Mouse (Mus musculus): ENCODE results near the gene Ebf1. TPM values are rescaled to one million over a fixed set of nuclear protein-coding genes. Genes with fewer than 3 reads are reported as not detected.

Ebf1 gene
- total RNA-seq, 2 experiments from 2014 or later: 10.0 to 13.8 TPM

DNA sequence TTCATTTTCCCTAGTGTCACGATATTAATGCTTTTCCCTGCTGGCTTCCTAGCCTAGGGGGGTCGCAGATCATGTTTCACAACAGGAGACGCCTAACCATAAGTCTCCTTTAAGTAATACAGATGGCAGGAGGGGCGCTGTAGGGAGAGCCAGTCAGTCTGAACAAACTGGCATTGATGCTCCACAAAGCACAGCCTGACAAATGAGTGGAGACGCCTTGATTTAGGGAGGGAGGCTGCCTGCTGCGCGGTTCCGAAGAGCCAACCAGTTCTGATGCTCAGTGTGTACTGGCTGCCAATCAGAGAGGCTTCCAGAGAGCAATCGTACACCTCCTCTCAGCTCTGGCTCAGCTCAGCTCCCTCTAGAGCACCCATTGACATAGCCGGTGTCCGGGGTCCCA lies 189.5 kb downstream of the Ebf1 start:
- intact Hi-C loops (cut with DNase I): no loop called here
- DNase-seq (ENCODE audit: low spot score): no peak

DNA sequence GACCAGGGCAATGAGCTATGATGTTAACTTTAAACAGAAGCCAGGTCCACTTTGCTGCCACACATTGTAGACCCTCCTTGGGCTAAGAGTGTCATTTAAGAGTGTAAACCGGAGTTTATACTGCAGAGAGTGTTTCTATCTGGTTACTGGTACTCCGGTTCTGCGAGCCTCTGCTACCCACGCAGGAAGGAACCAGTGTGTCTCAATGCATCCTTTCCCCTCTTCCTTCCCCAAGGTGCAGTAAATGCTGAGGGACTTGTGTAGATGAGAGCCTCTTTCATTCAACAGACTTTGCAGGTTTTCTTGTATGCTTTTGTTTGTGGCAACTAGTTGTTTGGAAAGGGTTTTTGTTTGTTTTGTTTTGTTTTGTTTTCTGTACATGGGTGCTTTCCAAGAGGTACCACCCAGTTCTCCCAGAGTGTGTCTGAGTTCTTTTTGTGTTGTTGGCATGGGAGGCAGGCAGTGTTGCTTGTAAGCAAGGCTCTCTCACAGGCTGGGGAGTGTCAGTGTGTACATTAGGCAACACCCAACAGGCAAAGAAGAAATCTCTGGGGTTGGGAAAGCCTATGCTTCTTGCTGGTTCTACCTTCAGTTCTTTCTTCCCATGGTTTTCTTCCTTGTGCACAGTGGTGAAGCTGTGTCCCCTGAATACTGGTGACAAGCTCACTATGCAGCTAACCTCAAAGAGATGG lies 191.9 kb downstream of the Ebf1 start:
- intact Hi-C loops (cut with DNase I): no loop called here
- no peak for DNase-seq (ENCODE audit: low spot score)

DNA sequence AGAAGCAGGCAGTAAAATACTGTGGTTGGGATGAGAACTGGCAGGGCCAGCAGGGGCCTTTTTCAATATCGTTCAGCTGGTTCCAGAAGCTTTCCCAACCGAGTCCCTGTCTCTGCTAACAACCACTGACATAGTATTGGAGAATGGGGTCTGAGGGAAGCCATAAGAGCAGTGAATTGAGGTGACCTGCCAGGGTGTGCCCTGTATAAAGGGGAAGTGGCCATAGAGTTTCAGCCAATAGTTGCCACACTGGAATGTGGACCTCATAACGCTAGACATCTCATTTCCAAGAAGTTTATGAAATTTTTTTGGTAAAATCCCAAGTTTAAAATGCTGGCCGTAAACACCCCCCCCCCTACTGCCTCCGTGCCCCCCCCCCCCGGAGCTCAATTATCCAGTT lies 193.9 kb downstream of the Ebf1 start:
- DNase-seq (ENCODE audit: low spot score): no peak
- intact Hi-C loops (cut with DNase I): no loop called here

DNA sequence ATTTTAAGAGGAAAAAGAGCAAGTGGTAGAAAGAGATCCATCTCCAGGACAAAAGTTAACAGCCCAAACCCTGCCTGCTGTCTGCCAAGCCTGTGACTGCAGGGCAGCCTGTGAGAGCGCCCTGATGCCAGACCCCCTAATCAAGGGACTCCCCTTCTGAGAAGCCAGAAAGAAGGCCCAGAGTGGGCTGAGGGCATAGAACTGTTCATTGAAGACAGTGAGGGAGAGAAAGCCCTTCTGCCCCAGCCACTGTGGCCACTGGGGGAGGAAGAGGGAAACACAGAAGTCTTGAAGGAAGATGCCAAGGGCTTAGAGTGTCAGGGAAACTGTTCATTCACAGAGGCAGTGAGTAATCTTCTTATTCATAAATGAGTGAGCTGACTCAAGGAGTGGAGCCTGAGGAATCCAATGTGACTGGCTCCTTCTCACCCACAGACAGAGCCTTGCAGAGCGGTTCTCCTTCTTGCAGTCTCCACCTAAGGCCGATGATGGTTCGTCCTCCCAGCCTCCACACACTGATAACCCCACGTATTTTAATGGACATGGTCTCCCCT lies 195.2 kb downstream of the Ebf1 start:
- intact Hi-C loops (cut with DNase I): no loop called here

DNA sequence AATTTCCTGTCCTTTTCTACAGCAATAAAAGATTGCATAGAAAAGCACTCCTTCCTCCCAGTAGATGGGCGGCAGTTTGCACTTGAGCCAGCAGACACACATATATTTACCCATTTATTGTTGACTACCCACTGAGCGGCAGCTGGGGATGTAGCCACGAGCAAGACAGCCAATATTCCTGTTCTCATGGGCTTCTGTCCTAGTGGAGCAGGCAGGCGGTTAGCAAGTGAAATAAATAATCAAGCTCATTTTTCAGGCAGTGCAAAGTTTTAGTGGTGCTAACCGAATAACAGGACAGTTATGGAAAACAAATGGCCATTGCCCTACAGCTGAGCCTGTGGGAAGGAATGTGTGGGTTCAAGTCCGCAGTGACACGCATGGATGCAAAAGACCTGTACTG lies 196.4 kb downstream of the Ebf1 start:
- no peak for DNase-seq (ENCODE audit: low spot score)
- intact Hi-C loops (cut with DNase I): no loop called here

More for the DNA sequence above, 195.2 kb downstream of the Ebf1 start:
- no peak for DNase-seq (ENCODE audit: low spot score)

DNA sequence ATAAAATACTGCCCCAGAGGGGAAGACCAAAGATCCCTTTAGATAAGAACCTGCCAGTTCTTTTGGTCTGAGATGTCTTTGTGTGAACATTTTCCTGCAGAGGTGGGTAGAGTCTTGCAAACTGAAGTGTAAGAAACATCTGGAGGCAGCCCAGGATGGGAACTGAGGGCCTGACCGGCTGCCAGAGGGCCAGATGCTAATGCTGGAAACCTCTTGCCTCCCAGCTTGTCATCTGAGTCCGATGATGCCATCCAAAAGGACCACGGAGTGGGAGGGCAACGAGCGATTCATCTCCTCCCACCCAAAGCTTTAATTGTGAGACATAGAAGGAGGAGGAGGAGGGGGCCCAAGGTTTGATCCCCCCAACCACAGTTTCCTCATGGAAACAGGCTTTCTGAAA lies 197.7 kb downstream of the Ebf1 start:
- DNase-seq (ENCODE audit: low spot score): peak; percentile 19
- intact Hi-C loops (cut with DNase I): no loop called here

DNA sequence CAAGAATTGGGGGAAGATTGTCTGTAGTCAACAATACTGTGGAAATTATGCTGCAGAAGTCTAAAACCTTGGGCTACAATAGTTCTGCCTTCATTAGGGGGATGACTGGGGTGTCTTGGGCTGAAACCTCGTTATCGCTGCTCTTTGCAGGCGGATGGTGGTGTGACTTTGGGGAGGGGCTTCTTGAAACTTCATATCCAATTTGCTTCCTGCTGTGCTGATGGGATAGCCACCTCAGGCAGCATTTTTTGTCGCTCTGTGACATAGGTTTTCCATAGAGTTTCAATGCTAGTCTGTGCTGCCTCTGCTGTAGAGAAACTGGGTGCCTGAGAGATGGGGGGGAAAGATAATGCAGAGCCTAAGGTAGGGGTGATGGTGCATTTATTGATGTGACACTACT lies 198.9 kb downstream of the Ebf1 start:
- DNase-seq (ENCODE audit: low spot score): no peak
- intact Hi-C loops (cut with DNase I): no loop called here

DNA sequence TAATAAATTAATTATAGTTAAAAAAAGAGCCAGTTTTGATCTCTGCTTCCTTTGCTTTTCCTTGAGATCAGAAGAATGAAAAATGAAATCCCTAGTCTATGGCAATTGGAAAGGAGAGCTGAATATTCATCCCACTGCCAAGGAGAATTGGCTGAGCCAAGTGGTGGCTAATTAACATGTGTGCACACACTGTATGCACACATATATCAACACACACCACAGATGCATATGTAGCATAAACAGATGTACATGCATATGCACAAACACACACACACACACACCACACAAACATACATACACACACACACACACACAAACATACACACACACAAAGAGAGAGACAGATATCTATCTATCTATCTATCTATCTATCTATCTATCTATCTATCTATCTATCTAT lies 205.2 kb downstream of the Ebf1 start:
- no peak for DNase-seq (ENCODE audit: low spot score)
- intact Hi-C loops (cut with DNase I): no loop called here

DNA sequence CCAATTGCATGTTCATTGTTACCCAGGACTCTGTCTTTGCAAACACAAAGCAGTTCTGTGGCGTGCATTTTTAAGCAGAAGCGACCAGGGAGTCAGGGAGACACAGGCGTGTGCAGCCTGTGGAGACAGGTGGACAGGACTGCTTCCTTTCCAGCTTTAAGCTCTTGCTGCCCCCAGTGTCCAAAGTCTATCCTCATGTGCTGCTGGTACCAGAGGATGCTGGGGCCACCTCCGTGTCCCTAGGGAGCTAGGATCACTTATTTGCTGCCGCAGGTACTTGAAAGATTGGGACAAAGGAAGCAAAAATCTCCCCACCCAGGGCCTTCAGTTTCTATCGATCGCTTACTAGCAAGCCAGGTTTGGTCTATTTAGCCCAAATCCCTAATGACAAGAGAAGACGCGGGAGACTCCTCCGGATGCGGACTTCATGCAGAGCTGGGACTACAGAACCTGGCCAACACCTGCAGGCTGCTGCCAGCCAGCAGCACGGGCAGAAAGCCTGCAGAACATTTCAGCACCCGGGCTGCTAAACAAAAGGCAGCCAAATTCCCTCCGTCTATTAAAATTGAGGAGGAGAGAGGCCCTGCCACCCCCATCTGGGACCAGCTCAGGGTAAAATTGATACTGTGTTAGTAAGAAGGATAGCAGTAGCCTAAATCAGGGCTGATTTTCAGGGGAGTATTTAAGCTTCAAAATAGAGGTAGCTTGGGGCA lies 215.3 kb downstream of the Ebf1 start:
- intact Hi-C loops (cut with DNase I): no loop called here
- DNase-seq (ENCODE audit: low spot score): no peak

DNA sequence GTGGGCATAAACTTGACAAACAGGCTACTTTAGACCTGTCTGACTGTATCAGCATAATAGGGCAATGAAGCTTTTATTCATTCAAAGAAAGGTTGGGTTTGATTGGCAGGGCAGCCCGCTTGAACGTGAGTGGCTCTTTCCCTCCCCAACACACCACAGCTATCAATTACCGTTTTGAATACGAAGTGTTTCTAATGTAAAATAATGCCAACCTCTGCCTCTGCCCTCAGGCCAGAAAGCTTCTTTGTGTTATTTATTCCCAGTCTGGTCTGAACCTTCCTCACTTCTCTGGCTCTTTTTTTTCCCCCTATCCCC lies 215.8 kb downstream of the Ebf1 start:
- intact Hi-C loops (cut with DNase I): no loop called here
- no peak for DNase-seq (ENCODE audit: low spot score)

DNA sequence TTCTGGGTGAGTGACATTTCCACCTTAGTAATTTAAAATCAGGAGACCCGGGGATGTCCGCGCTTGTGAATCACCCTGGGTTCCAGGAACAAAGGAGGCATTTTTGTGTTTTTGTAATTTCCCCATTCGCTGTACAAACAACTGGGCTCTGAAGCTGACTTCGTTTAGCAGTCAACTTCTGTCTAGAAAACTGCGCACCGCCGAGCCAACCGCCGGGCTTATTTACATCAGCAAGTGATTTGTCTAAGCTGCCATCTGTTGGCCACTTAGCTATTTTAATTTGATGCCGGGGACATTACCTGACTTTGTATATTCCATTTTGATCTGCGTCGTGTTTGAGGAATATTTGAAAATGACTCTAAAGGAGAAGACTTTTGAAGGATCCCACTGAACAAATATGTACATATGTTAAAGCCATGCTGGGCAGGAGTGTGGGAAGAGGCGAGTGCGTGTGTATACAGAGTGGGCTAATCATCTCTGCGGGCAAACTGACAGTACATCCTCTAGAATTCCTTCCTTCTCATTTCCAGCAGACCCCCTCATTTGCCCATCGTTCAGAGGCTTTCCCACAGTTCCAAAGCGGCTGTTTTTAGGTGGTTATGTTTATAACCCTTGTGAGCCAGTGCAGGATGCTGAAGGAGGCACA lies 216.4 kb downstream of the Ebf1 start:
- intact Hi-C loops (cut with DNase I): no loop called here
- no peak for DNase-seq (ENCODE audit: low spot score)

DNA sequence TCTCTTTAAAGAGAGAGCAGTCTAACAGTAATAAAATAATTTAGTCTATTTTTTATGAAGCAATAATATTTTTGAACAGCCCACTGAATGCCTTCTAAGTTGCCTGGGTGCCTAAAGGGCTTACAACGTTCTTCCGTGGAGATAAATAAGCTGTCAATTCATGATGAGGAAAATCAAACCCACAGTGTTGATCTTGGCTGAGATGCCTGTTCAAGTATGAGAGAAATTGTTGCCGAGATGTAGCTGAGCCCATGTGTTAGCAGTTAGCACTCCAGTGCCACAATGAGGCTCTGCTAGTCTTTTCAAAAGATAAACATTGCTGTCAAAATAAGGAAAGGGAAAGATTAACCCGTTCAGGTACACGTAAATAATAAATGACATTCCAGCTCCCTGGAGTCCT lies 218.0 kb downstream of the Ebf1 start:
- no peak for DNase-seq (ENCODE audit: low spot score)
- intact Hi-C loops (cut with DNase I): no loop called here

DNA sequence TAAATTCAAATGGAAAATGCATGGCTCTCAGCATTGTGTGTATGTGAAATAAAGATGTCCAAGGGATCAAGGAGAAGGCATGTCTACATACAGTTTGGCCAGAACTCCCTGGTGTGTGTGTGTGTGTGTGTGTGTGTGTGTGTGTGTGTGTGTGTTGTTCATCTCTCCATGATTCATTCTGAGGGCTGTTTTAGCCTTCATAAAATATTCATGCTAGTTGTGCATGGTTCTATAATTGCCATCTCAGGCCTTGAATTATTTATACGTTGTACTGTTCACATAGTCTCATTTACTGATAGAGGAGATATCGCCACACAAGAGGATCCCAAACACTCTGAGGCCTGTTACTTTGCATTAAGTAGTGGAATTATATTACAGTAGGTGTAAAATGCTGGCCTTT lies 220.5 kb downstream of the Ebf1 start:
- intact Hi-C loops (cut with DNase I): no loop called here
- DNase-seq (ENCODE audit: low spot score): no peak

DNA sequence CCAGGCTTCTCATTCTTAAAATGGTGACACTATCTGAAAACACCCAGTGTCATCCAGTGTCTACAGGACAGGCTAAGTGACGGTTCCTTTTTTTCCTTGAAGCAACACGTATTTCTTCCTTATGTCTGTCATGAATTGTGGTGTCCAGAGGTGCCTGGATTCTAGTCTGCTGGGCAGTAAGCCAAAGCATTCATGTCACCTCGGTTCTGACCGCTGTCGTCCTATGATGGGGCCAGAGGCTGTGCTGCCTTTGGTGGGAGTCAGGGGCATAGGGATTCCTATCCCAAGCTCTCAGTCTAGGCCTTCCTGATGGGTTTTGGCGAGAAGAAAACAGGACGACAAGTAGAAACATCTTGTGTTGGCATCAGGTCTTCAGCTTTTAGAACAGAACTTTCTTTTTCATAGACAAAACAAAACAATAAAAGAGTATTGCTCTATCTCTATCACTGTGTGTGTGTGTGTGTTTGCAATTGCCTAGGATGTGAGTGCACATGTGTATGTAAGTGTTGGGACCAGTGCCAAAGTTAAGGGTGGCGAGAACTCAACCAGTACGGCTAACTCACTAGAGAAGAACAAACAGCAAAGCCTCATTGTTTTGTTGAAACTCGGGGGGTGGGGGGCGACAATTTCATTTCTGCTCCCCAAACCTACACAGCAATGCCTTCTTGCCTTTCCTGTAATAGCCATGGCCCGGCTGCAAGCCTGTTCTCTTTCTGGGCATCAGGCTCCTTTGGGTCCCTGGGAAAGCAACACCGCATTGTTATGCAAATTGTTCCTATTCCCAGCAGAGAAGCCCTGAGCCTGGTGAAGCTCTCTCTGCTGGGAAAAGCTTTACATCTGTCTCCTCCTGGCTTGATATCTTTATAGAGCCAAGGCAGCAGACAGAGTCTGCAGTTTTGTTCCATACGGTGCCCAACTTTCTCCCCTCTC lies 224.3 kb downstream of the Ebf1 start:
- intact Hi-C loops (cut with DNase I): loop anchor here (5.0 kb wide), 1 partner anchor 64 kb away; no protein-coding TSS in a partner anchor
- no peak for DNase-seq (ENCODE audit: low spot score)

DNA sequence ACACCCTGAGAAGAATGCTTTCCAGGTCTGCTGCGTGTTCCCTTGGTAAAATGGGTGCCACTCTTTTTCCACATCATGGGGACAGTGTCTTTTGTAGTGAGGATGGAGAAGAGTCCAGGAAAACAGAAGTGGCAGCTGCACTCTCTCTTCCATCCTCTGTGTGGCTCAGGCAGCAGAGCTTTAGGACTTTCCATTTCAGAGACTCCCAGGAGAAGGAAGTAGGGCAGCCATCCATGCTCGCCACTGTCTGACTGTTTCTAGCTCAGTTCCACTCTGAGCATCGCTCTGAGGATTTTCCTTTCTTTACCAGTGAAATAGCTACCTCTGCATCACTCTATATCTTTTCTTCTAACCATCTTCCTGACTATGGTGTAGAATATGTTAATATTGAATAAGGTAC lies 234.8 kb downstream of the Ebf1 start:
- intact Hi-C loops (cut with DNase I): no loop called here
- DNase-seq (ENCODE audit: low spot score): no peak

DNA sequence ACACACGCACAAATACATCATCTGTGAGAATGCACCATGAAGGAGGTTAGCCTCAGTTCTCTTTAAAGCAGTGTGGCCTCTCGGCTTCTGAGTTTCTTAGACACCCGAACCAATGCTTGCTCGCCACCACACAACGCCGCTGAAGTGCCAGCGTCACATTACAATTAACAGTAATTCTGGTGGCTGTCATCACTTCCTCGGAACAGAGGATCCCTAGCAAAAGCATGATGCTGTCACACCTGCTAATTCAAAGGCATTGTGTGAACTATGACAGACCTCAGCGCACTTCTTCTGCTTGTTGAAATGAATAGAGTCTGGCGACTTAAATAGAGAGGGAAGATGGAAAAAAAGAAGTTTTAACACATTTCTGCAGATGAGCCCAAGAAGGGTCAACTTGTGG lies 235.8 kb downstream of the Ebf1 start:
- no peak for DNase-seq (ENCODE audit: low spot score)
- intact Hi-C loops (cut with DNase I): no loop called here

DNA sequence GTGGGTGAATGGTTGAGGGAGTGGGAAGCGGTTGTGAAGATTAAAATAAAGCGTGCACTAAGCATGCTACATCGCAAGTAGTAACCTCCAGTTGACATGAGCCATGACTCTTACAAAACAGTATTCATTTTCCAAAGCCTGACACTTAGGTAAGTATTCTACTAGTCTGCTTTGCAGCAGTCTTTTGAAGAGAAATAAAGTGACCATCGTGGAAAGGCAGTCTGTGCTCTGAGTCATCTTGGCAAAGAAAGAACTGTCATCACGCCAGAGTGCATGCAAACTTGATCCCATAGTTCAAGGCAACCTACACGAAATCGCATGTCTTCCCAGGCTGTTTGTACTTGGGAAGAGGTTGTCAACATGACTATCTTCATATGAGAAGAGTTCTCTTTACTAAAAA lies 237.4 kb downstream of the Ebf1 start:
- DNase-seq (ENCODE audit: low spot score): no peak
- intact Hi-C loops (cut with DNase I): no loop called here

DNA sequence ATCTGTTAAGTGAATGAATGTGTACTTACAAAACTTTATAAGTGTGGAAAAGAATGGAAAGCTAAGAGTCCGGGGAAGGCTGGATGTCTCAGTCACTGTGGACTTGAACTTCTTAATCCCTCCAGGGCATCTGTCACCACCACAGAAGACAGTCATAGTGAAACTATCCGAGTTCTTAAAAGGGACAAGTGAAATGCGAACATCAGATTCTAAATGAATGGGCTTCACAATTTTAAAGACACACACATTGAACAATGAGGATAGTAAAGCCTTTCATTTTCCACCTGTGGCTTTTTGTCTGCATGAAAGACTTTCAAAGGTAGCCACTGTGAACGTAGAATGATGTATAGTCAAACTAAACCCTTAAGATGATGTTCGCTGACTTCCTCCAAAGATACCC lies 244.0 kb downstream of the Ebf1 start:
- intact Hi-C loops (cut with DNase I): no loop called here
- no peak for DNase-seq (ENCODE audit: low spot score)

DNA sequence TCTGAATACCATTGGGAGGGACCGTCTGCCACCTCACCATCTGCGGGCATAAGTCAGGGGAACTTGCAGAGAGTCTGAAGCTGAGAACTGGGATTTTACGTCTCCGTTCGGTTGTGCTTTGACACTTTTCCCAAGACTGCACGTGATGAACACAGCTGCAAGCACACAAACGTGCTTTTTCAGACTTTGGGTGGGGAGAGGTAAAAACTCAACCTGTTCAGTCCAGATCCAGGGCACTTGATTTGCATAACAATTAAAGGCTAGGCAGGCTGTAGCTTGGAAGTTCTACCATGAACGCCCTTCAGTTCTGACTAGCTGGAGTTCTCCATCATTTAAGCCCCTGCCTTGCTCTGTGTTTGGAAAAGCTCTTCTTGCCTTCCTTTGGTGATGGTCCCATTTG lies 246.8 kb downstream of the Ebf1 start:
- DNase-seq (ENCODE audit: low spot score): no peak
- intact Hi-C loops (cut with DNase I): no loop called here

DNA sequence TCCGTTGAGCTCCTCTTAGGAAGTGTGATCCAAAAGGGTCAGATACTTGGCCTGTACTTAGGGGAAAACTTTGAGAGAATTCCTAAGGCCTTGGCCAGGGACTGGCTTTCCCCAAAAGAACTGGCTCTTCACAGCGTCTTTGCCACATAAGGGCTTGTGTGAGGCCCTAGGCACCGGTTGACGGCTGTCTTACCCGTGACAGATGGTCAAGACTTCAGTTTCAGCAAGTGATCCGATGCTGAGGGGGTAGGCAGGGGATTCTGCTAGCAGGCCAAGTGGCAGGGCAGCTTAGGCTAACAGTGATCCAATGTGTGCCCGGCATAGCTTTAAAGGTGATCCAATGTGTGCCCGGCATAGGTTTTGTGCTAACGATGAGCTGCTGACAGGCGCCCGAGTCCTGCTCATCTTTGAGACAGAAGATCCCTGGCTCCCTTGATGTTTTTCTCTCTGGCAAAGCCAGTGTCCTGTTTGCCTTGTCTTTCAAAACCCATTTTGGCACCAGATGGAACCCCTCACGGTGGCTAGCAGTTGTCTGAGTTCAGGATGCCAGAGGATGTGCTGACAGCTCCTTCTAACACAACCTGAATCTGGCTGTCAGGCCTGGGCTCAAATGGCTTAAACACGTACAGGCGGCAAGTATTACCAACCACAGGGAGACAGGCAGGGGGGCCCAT lies 249.5 kb downstream of the Ebf1 start:
- intact Hi-C loops (cut with DNase I): no loop called here
- DNase-seq (ENCODE audit: low spot score): no peak
